Mouse (Mus musculus): ENCODE data around the gene Sppl2b.

- TF ChIP-seq CTCF (IDR thresholded peaks at IDR 0.05; ENCODE audit: extremely low read depth, insufficient read depth, insufficient read length, insufficient replicate concordance) (no peak), POLR2A (IDR thresholded peaks at IDR 0.05; ENCODE audit: low read depth, low read length) (no peak)
Measured at GRCm38 (mm10) chr10:80901409-80902272, 46.6 kb downstream of the Sppl2b start.
